Comparison of ENCODE assay signal across 8 mouse cellular contexts in the genomic region with DNA sequence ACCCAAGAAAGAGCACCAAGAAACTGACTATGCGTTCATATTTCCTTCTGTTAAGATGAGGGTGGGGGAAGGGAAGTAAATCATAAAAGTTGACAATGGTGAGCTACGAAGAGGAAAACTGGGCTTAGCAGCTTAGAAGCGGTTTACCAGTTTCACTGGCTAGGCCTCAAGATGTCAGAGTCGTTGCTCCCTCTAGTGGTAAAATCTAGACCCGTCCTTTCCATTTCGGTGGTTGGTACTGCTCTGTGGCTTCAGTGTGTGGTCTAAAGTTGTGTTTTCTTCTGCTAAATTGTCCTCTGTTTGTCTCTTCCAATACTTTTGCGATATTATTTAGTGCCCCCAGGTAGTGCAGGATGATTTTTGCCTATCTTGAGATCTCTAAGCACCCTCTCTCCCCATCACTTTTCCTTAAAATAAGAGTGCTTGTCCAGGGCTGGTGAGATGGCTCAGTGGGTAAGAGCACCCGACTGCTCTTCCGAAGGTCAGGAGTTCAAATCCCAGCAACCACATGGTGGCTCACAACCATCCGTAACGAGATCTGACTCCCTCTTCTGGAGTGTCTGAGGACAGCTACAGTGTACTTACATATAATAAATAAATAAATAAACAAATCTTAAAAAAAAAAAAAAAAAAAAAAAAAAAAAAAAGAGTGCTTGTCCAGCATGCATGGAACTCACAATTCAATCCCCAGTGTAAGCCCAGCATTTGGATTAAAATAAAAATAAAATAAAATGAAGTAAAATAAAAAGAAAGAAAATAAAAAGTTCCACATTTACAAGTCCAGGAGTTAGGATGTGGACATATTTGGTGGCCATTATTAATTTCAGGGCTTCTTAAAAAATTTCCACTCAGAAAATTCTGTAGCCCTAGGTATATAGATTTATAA. TPM values are rescaled to one million over a fixed set of nuclear protein-coding genes. Genes with fewer than 3 reads are reported as not detected.
DNase-seq lines count a peak whose midpoint lies in the region; ATAC-seq and TF ChIP-seq lines count a peak whose summit lies in the region.

No protein-coding gene starts in this region.

- no peaks in the 10 kb centered on the region for H3K9me3 ChIP-seq in MEL (replicated peaks; ENCODE audit: insufficient read depth, low read length)
- no peaks in the 10 kb centered on the region for H3K9me3 ChIP-seq in heart, embryonic 14.5 days (ENCODE audit: control insufficient read depth, low read length)

- no peak overlapping the region for H3K4me3 ChIP-seq in kidney, adult 2 months (ENCODE audit: insufficient read depth, low read depth, low read length)
- no peak overlapping the region for H3K4me3 ChIP-seq in MEL (ENCODE audit: control insufficient read depth in 1 of 2, insufficient read depth in 1 of 2, low read depth in 2 of 2, low read length in 2 of 2)
- H3K4me3 ChIP-seq in heart, embryonic 14.5 days (ENCODE audit: control insufficient read depth in 1 of 2, insufficient read depth in 1 of 2, low read depth in 1 of 2, low read length in 2 of 2), result no peak overlapping the region

- peak; percentile 73 for TF ChIP-seq CTCF in kidney, adult 2 months (conservative IDR thresholded peaks at IDR 0.05; ENCODE audit: insufficient read depth, insufficient read length, low read depth, low read length)
- peak; percentile 74 to 94 (median 94) for TF ChIP-seq CTCF in MEL (IDR thresholded peaks at IDR 0.05 in 2 of 3, conservative IDR thresholded peaks at IDR 0.05 in 1 of 3; ENCODE audit: control insufficient read depth in 1 of 3, insufficient read depth in 1 of 3, low read depth in 2 of 3, low read length in 3 of 3, poor library complexity in 1 of 3, severe bottlenecking in 1 of 3)

- DNase-seq in kidney, adult 2 months, result peak; percentile 55
- no peak for DNase-seq in kidney, adult 18-20 months
- peak; percentile 93 for DNase-seq in MEL (ENCODE audit: low read depth, low spot score)
- peak; percentile 69 to 70 for DNase-seq in cerebellum, postnatal 14 days
- DNase-seq in large intestine, adult 2 months (ENCODE audit: low read depth, low spot score), result peak; percentile 45
- peak; percentile 82 for DNase-seq in mesoderm, embryonic 11.5 days (ENCODE audit: low read depth, low spot score)
- peak; percentile 25 for DNase-seq in thymus, postnatal 25 days

- whole genome bisulfite sequencing in kidney, adult 2 months, result 18% methylated on average over 9 of the region's 11 CpGs
- WGBS in heart, embryonic 14.5 days, result 22% methylated on average over 9 of the region's 11 CpGs
- WGBS in large intestine, adult 2 months, result 22% methylated on average over 11 of the region's 11 CpGs

- peak; percentile 89 for TF ChIP-seq RAD21 in MEL (IDR thresholded peaks at IDR 0.05; ENCODE audit: low read depth, low read length)

- no peak for TF ChIP-seq EP300 in MEL (IDR thresholded peaks at IDR 0.05; ENCODE audit: low read depth in 1 of 2, low read length in 2 of 2)

- H3K36me3 ChIP-seq in kidney, adult 2 months (ENCODE audit: control insufficient read depth, insufficient read depth, low read length), result no peaks in the 10 kb centered on the region
- no peaks in the 10 kb centered on the region for H3K36me3 ChIP-seq in MEL (ENCODE audit: control insufficient read depth in 1 of 2, insufficient read depth in 2 of 2, low read length in 2 of 2)
- no peaks in the 10 kb centered on the region for H3K36me3 ChIP-seq in heart, embryonic 14.5 days (ENCODE audit: control insufficient read depth, insufficient read depth, low read length)

- peak overlapping the region; percentile 13; the same call in 1 of the 2 replicates for H3K9ac ChIP-seq in MEL (ENCODE audit: control insufficient read depth, low read depth, low read length, poor library complexity, severe bottlenecking)
- no peak overlapping the region for H3K9ac ChIP-seq in heart, embryonic 14.5 days (ENCODE audit: low read length)

- no peak overlapping the region for H3K4me2 ChIP-seq in heart, embryonic 14.5 days (ENCODE audit: low read length)

- H3K79me2 ChIP-seq in MEL (ENCODE audit: control insufficient read depth, insufficient read depth, low read length, poor library complexity), result no peaks in the 10 kb centered on the region

- no peaks in the 10 kb centered on the region for H3K27me3 ChIP-seq in kidney, adult 2 months (replicated peaks; ENCODE audit: control insufficient read depth, insufficient read depth, low read length)
- peaks cover 0 to 5% of the 10 kb centered on the region in 2 experiments for H3K27me3 ChIP-seq in MEL (ENCODE audit: control insufficient read depth in 1 of 2, insufficient read depth in 2 of 2, low read length in 2 of 2)
- no peaks in the 10 kb centered on the region for H3K27me3 ChIP-seq in heart, embryonic 14.5 days (ENCODE audit: control insufficient read depth, insufficient read depth, low read length)

- 0 out of 2 replicates have a peak, but pooled peaks have one; percentile 47 for ATAC-seq in heart, embryonic 14.5 days (ENCODE audit: insufficient number of reproducible peaks, insufficient read depth, low FRiP score, low read depth)

- no peak overlapping the region for H3K27ac ChIP-seq in kidney, adult 2 months (ENCODE audit: insufficient read depth, low read depth, low read length)
- no peak overlapping the region for H3K27ac ChIP-seq in MEL (ENCODE audit: control insufficient read depth, low read depth, low read length)
- no peak overlapping the region for H3K27ac ChIP-seq in heart, embryonic 14.5 days (replicated peaks in 1 of 2; ENCODE audit: control insufficient read depth in 1 of 2, insufficient read depth in 1 of 2, low read depth in 2 of 2, low read length in 2 of 2)

- no peaks in the 10 kb centered on the region for H3K4me1 ChIP-seq in kidney, adult 2 months (ENCODE audit: control insufficient read depth, insufficient read depth, low read length)
- no peaks in the 10 kb centered on the region for H3K4me1 ChIP-seq in MEL (ENCODE audit: control insufficient read depth in 1 of 2, insufficient read depth in 2 of 2, low read length in 2 of 2)
- no peaks in the 10 kb centered on the region for H3K4me1 ChIP-seq in heart, embryonic 14.5 days (ENCODE audit: control insufficient read depth in 2 of 2, insufficient read depth in 2 of 2, low read length in 2 of 2)

- no peak for TF ChIP-seq POLR2A in kidney, adult 2 months (IDR thresholded peaks at IDR 0.05; ENCODE audit: low read depth, low read length)
- no peak for TF ChIP-seq POLR2A in MEL (IDR thresholded peaks at IDR 0.05; ENCODE audit: control insufficient read depth in 1 of 2, insufficient read depth in 1 of 2, low read depth in 1 of 2, low read length in 2 of 2, poor library complexity in 1 of 2)

TF ChIP-seq in MEL, 35 proteins besides CTCF, POLR2A, EP300 and RAD21:
- TF ChIP-seq MAFK (IDR thresholded peaks at IDR 0.05; ENCODE audit: borderline replicate concordance, low read depth, low read length) (0 out of 2 replicates have a peak, but pooled peaks have one; percentile 38), SMC3 (IDR thresholded peaks at IDR 0.05; ENCODE audit: low read depth, low read length) (peak; percentile 95), HCFC1 (IDR thresholded peaks at IDR 0.05; ENCODE audit: low read depth, low read length) (peak; percentile 33; the same call in 1 of the 2 replicates), SIN3A (IDR thresholded peaks at IDR 0.05; ENCODE audit: low read length) (peak; percentile 61), POLR2AphosphoS5 (IDR thresholded peaks at IDR 0.05; ENCODE audit: borderline replicate concordance, low read depth, low read length) (no peak), MYB (IDR thresholded peaks at IDR 0.05; ENCODE audit: low read depth, low read length) (no peak), MEF2A (IDR thresholded peaks at IDR 0.05; ENCODE audit: extremely low read depth, insufficient replicate concordance, low read depth, low read length, poor library complexity, severe bottlenecking) (no peak), ZNF384 (IDR thresholded peaks at IDR 0.05; ENCODE audit: low read depth, low read length) (peak; percentile 84), ZC3H11A (IDR thresholded peaks at IDR 0.05; ENCODE audit: low read depth, low read length) (peak; percentile 75), USF1 (IDR thresholded peaks at IDR 0.05; ENCODE audit: low read depth, low read length) (no peak), E2F4 (IDR thresholded peaks at IDR 0.05; ENCODE audit: borderline replicate concordance, low read depth, low read length) (no peak), TBP (IDR thresholded peaks at IDR 0.05; ENCODE audit: low read depth, low read length) (peak; percentile 93), JUND (IDR thresholded peaks at IDR 0.05; ENCODE audit: low read depth, low read length) (no peak), UBTF (IDR thresholded peaks at IDR 0.05; ENCODE audit: borderline replicate concordance, insufficient read depth, low read depth, low read length) (no peak)
TF ChIP-seq in MEL: peak in this region for 7.

RNA-seq across cellular contexts. Expression of gene Zfp287, which starts 38.2 kb away (rescaled TPM):
- 1.2 TPM in 2 replicates for polyA plus RNA-seq in kidney, adult 2 months (2012; rRNA removed)
- total RNA-seq in MEL (2012; rRNA removed), result not detected in 2 replicates
- polyA plus RNA-seq in MEL (2012; ENCODE audit: insufficient read depth in 1 of 2, insufficient read length in 2 of 2, low read depth in 1 of 2, low replicate concordance in 2 of 2, missing spikeins in 1 of 2), result not detected
- polyA plus RNA-seq in heart, embryonic 14.5 days (2014; fragmentation: Nextera tagmentation; extraction: Ambion mirVana), result 4.8 and 5.4 TPM in 2 replicates
- 0.78 and 1.3 TPM in 2 replicates for polyA plus RNA-seq in large intestine, adult 2 months (2012; rRNA removed)

RNA-seq across cellular contexts. Expression of gene Mmgt2, which starts 45.1 kb away (rescaled TPM):
- 24.0 and 33.1 TPM in 2 replicates for polyA plus RNA-seq in kidney, adult 2 months (2012; rRNA removed)
- 21.8 and 24.1 TPM in 2 replicates for total RNA-seq in MEL (2012; rRNA removed)
- polyA plus RNA-seq in MEL (2012; ENCODE audit: insufficient read depth in 1 of 2, insufficient read length in 2 of 2, low read depth in 1 of 2, low replicate concordance in 2 of 2, missing spikeins in 1 of 2), result 10 to 100 TPM in 1 of 2 experiments, not detected in 1; 51.9 TPM
- polyA plus RNA-seq in heart, embryonic 14.5 days (2014; fragmentation: Nextera tagmentation; extraction: Ambion mirVana), result 55.9 and 56.7 TPM in 2 replicates
- 36.1 and 46.8 TPM in 2 replicates for polyA plus RNA-seq in large intestine, adult 2 months (2012; rRNA removed)

RNA-seq across cellular contexts. Expression of gene Lrrc75a, which starts 45.2 kb away (rescaled TPM):
- polyA plus RNA-seq in kidney, adult 2 months (2012; rRNA removed), result 7.8 and 8.0 TPM in 2 replicates
- total RNA-seq in MEL (2012; rRNA removed), result 6.0 and 7.0 TPM in 2 replicates
- polyA plus RNA-seq in MEL (2012; ENCODE audit: insufficient read depth in 1 of 2, insufficient read length in 2 of 2, low read depth in 1 of 2, low replicate concordance in 2 of 2, missing spikeins in 1 of 2), result 1 to 10 TPM in 1 of 2 experiments, not detected in 1; 8.9 TPM
- polyA plus RNA-seq in heart, embryonic 14.5 days (2014; fragmentation: Nextera tagmentation; extraction: Ambion mirVana), result 19.4 and 21.2 TPM in 2 replicates
- polyA plus RNA-seq in large intestine, adult 2 months (2012; rRNA removed), result 72.9 and 87.9 TPM in 2 replicates

RNA-seq across cellular contexts. Expression of gene Gm10428, which starts 59.4 kb away (rescaled TPM):
- not detected in 2 replicates for polyA plus RNA-seq in kidney, adult 2 months (2012; rRNA removed)
- total RNA-seq in MEL (2012; rRNA removed), result not detected in 2 replicates
- polyA plus RNA-seq in MEL (2012; ENCODE audit: insufficient read depth in 1 of 2, insufficient read length in 2 of 2, low read depth in 1 of 2, low replicate concordance in 2 of 2, missing spikeins in 1 of 2), result not detected
- not detected in 2 replicates for polyA plus RNA-seq in heart, embryonic 14.5 days (2014; fragmentation: Nextera tagmentation; extraction: Ambion mirVana)
- not detected in 2 replicates for polyA plus RNA-seq in large intestine, adult 2 months (2012; rRNA removed)
